Mouse (Mus musculus) 416B (cell line): Measurements from ENCODE around the gene Mark3.
"Not testable (repeated sequence)": the region's sequence is repeated elsewhere in the genome, so short reads cannot be mapped to it uniquely, and the experiment has no call there.

Experiments
- DNase-seq: peaks from one replicate; pipeline ENCODE4 v3.0.0; 2011; ENCODE audit warnings: low read depth

Mark3 gene

DNA sequence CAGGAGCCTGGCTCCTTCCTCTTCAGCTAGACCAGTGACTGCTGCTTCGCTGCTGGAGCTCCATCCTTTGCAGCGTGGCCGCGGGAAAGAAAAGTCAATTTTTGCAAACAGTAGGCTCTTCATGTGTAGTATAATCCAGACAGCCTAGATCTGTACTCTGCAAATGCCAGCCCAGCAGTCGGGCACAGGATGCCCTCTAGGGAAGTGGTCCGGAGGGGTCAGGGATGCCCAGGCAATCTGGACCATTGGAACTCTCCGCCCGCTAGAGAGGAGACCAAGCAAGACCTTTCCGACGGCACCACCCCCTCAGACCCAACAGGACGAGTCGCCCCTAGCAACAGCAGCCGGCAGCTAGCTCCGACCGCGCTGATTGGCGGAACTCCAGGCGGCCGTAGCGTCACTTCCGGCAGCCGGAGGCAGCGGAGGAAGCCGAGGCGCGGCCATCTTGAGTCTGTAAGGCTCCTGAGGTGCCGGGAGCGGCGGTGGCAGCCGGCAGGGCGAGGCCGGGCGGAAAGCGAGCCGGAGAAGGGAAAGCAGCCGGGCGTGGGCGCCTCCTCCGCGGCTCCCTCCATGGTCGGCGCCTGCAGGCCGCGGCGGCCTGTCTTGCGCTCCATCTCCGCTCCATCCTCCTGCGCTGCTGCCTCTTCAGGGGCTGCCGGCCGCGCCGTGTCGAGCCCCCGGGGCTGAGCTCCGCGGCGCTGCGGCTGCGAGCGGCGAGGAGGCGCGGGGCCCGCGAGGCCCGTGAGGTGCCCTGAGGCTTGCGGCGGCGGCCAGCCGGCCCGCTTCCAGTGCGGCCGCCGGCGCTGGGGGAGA is at the start of gene Mark3:
Gene Mark3 (plus strand): TSS at position 450 of the 813 bp plus-strand sequence.
- peak; percentile 97 for DNase-seq

GRCm38 (mm10) chr12:111524883-111525282 is 49.4 kb upstream of the Mark3 start:
- DNase-seq, result peak; percentile 94

GRCm38 (mm10) chr12:111527643-111528281 is 46.6 kb upstream of the Mark3 start:
- no peak for DNase-seq

DNA sequence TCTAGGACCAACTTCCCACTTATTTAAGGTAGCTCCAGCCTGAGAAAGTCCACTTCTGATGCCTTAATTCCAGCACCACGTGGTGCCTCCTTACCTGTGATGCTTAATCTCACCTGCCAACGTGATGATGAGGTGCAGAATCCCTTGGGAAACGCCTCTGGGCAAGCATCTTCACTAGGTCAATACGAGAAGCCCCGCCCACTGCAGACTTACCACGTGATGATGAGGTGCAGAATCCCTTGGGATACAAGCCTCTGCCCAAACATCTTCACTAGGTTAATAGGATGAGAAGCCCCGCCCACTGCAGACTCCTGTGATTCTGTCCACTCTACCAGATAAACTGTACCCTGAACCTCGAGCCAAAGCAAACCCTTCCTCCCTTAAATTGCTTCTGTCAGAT is 45.1 kb upstream of the Mark3 start:
- no peak for DNase-seq

- DNase-seq, result no peak
Observed at GRCm38 (mm10) chr12:111533096-111533794, 41.1 kb upstream of the Mark3 start.

GRCm38 (mm10) chr12:111535281-111535680 is 39.0 kb upstream of the Mark3 start:
- DNase-seq, result peak; percentile 50

DNA sequence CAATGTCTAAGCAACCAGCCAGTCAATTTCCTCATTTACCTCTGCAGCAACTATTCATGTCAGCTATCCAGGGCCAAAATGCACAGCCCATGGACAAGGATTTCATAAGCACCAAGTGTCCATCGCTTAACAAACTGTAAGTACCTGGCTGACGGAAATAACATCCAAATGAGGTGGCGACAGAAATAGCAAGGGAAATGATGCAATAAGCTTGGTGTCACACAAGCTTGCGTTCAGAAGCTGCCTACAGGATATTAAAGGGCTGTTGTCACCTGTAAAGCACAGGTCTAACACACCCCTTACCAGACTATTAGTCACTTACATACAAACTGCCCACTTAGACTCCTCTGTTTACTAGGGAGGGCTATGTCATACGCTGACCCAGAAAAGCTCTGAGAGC is 38.6 kb upstream of the Mark3 start:
- peak; percentile 66 for DNase-seq

GRCm38 (mm10) chr12:111536746-111537145 is 37.6 kb upstream of the Mark3 start:
- DNase-seq, result no peak

- DNase-seq, result no peak
Observed at GRCm38 (mm10) chr12:111537341-111537740, 37.0 kb upstream of the Mark3 start.

- DNase-seq, result peak; percentile 99
Observed at GRCm38 (mm10) chr12:111537796-111538291, 36.5 kb upstream of the Mark3 start, which contains the start of gene Eif5. Gene Eif5, plus strand, starts transcription at chr12:111538016.

DNA sequence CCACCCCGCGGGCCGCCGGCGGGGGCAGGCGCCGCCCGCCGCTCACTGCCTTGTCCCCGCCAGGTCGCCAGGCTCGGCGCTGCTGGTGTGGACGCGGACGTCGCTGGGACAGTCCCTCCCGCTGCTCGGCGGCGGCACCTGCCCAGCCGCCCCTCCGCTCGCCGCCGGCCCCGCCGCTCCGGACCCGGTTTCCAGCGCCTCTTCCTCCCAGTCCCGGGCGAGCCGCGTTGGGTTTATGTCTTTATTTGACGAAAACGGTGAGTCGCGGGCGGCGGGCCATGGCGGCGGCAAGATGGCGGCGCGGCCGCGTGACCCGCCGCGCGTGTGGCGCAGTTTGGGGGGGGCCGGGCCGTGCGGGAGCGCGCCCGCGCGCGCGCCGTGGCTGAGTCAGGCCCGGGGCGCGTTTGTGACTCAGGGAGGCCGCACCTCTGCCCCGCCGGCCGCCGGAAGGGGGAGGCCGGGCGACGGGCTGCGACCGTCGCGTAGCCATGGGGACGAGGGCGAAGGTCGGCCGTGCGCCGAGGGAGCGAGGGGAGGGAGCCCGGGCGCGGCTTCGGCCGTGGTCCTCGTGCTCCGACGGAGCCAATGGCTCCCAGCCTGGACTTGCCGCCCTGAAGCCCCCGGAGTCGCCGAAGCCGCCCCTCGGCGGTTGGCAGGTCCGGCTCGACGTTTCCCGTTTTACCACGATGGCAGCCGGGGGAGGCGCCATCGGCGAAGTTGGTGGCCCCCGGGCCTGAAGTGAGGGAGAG is 35.9 kb upstream of the Mark3 start:
- DNase-seq, result peak; percentile 70

DNA sequence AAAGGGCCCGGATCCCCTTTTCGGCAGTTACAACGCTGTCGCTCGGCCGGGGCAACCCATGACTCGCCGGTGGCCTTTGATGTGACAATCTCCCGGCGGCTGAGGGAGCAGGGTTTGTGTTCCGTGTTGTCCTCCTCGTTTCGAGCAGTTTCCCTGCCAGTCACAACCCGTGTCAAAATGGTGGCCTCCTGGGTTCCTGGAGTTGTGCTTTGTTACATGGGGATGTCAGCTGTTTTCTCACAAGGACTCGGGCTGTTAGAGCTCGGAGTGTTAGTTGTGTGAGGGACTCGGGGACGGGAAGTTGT is 35.3 kb upstream of the Mark3 start:
- no peak for DNase-seq

DNA sequence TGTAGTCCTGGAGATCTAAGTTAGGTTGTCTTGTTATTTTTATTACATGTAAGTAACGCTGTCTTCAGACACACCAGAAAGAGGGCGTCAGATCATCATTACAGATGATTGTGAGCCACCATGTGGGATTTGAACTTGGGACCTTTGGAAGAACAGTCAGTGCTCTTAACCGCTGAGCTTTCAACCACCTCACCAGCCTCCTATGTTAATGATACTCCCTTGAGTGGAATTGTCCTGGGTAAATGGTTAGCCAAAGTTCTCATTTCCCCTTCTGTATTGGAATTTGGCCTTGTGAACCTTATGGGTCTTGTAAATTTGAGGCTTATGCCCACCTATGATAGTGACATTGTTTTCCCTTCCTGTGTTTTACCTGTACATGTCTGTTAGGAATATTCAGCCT is 27.3 kb upstream of the Mark3 start:
- DNase-seq, result no peak

DNA sequence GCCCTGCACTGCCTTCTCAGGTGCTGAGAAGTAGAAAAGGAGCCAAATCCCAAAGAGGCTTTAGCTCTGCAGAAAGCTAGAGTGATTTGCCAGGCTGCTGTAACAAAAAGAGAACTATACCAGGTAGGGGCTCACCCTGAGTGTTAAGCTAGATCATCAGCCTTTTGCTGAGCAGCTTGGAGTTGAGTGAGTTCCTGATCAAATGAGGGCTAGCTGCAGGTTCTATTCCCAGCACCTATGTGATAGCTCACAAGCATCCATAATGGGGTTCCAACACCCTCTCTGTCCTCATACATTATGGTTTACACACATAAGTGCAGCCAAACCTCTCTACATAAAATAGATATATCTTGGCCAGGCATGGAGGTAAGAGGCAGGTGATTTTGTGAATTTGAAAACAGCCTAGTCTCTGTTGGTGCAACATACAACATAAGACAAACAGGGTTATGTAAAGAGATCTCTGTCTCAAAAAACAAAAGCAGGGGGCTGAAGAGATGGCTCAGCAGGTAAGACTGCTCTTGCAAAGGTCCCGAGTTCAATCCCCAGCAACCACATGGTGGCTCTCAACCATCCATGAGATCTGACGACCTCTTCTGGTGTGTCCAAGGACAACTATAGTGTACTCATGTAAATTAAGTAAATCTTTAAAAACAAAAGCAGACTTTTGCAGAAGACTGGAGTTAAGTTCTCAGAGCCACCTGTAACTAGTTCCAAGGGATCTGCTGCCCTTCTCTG is 25.6 kb upstream of the Mark3 start:
- DNase-seq, result no peak

GRCm38 (mm10) chr12:111550679-111551078 is 23.6 kb upstream of the Mark3 start:
- DNase-seq, result no peak

- DNase-seq, result no peak
Observed at GRCm38 (mm10) chr12:111552342-111552741, 22.0 kb upstream of the Mark3 start.

- DNase-seq, result no peak
Observed at GRCm38 (mm10) chr12:111555357-111555756, 19.0 kb upstream of the Mark3 start.

DNA sequence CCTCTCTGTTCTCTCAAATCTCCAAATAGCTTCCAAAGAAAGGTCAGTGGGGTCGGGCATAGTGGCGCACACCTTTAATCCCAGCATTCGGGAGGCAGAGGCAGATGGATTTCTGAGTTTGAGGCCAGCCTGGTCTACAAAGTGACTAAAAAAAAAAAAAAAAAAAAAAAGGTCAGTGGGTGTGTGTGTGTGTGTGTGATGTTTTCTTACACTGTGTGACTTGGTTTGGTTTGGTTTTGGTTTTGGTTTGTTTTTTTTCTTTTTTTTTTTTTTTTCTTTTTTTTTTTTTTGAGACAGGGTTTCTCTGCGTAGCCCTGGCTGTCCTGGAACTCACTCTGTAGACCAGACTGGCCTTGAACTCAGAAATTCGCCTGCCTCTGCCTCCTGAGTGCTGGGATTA is 18.4 kb upstream of the Mark3 start:
- DNase-seq, result not testable (repeated sequence)

DNA sequence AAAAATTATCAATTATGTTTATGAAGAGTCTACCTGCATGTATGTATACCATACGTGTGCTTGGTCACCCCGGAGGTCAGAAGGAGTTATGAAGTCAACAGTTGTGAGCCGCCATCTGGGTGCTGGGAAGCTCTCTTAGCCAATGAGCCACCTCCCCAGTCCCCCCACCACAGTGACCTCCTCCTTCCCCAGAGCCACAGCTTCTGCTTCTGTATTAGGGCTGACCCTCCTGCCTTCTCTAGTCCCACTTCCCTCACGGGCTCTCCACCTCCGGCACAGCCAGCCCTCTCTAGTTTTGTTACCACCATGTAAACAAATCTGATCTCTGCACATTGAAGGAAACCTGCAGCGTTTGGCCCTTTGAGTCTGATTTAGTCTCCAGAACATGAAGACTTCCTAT is 16.8 kb upstream of the Mark3 start:
- DNase-seq, result no peak

GRCm38 (mm10) chr12:111558655-111559054 is 15.7 kb upstream of the Mark3 start:
- no peak for DNase-seq

- DNase-seq, result peak; percentile 79
Observed at GRCm38 (mm10) chr12:111559647-111560258, 14.6 kb upstream of the Mark3 start.
